Mouse (Mus musculus) heart, embryonic 10.5 days (tissue): ENCODE data around the gene Olfr282. TPM values are rescaled to one million over a fixed set of nuclear protein-coding genes. Genes with fewer than 3 reads are reported as not detected.

Source experiments
- DNase-seq: peaks from one replicate; pipeline ENCODE4 v3.0.0-alpha.2; 2017; ENCODE audit warnings: low spot score
- H3K27ac ChIP-seq: fragments of 300-500 bp; sonication (generic); 2 replicates; pipeline ENCODE4 v1.5.1; 2016; ENCODE audit warnings: mild to moderate bottlenecking
- H3K27me3 ChIP-seq: fragments of 300-500 bp; sonication (generic); 2 replicates; pipeline ENCODE4 v1.6.1; 2016; ENCODE audit warnings: mild to moderate bottlenecking; ENCODE audit not compliant: poor library complexity, insufficient read depth, severe bottlenecking
- H3K36me3 ChIP-seq: fragments of 300-500 bp; sonication (generic); 2 replicates; pipeline ENCODE4 v1.6.1; 2016; ENCODE audit warnings: mild to moderate bottlenecking, moderate library complexity
- H3K4me1 ChIP-seq: fragments of 300-500 bp; sonication (generic); 2 replicates; pipeline ENCODE4 v1.6.1; 2016; ENCODE audit warnings: mild to moderate bottlenecking
- H3K4me3 ChIP-seq: fragments of 300-500 bp; sonication (generic); 2 replicates; pipeline ENCODE4 v1.5.1; 2016; ENCODE audit warnings: mild to moderate bottlenecking, moderate library complexity
- H3K9me3 ChIP-seq: fragments of 300-500 bp; sonication (generic); 2 replicates; pipeline ENCODE4 v1.6.1; 2016; ENCODE audit warnings: mild to moderate bottlenecking, moderate library complexity
- WGBS: fragments of 180-500 bp; shearing (Covaris S2); methylation state at CpG from one replicate; pipeline ENCODE4 v1.1.7; 2016; 5-methylcytosine and 5-hydroxymethylcytosine counted together
- polyA plus RNA-seq: library from polyadenylated mRNA; unstranded; fragments of >200 nt; fragmentation: Nextera tagmentation; extraction: Ambion mirVana; gene quantifications from 2 replicates; pipeline ENCODE4 v1.2.1, GENCODE M21; 2016

Gene Olfr282
- polyA plus RNA-seq, 1 experiment from 2014 or later, result not detected

DNA sequence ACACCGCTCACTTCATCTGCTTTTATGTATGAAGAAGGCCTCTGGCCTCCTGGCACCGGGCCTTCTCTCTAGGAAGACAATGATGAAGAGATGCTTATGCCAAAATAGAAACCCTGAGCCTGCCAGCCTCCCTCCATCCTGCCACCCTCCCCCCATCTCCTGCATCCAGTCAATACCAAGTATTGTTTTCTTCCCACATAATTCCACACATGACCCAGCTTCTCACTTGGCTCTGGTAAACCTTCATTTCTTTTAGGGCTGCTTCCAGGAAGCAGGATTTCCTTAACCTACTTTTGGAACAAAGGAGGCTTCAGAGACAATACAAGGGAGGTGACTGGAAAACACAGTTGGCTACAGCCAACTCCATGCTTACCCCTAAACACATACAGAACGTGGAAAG, 51.7 kb downstream of the Olfr282 start, which contains the start of gene Lalba:
TSS of gene Lalba (minus strand) at position 21 of the 400 bp plus-strand sequence.
- Histone ChIP-seq H3K9me3 (no peaks in the 10 kb centered on the region), H3K4me3 (no peak within 1 kb of the TSS), H3K27ac (no peak within 1 kb of the TSS), H3K36me3 (no peaks in the 10 kb centered on the region), H3K4me1 (0 out of 2 replicates have a peak, but pooled peaks cover 3% of the 10 kb centered on the region), H3K27me3 (no peaks in the 10 kb centered on the region; the same call in 1 of the 2 replicates)
- WGBS, result 53% methylated on average over 3 of the region's 3 CpGs
- DNase-seq, result no peak

DNA sequence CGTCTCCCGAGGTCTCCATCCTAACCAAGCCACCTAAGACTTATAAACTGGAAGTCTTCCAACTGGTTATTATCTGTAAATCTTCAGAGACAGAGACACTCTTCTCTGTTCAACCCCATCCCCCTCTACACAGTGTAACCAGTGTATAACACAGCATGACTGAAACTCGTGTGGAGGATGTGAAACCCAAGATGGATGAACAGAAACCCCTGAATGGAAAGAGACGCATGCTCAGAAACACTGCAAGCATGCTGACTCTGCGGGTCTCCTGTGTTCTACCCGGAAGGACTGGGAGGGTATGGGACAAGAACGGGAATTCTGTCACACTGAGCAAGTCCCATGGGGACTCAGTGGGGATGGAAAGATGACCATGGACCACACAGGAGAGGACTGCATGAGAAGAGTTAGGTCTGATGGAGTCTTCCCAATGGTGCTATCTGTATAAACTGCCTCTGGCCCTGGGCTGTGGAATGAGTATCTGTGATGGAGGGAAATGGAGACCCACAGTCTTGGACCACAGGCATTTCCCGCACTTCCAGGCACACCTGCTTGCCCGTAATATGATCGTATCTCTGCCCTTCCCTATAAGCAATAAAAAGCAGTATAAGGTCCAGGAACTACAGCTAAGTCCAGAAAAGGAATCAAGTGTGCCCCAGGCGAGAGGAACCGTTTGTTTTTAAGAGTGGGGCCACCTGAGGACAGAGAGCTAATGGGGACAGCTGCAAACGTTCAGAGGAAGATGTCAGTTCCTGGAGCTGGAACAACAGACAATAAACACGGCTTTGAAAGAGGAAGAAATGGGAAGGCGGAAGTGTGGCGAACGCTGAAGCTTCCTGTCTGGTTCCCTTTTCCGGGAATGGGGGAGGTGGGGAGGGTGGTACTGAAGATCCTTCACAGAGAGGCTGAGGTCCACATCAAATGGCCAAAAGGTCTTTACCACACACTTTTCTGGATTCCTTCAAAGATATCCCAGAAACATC, 53.2 kb downstream of the Olfr282 start:
- no peaks in the 10 kb centered on the region for H3K27me3 ChIP-seq
- H3K4me1 ChIP-seq, result 0 out of 2 replicates have a peak, but pooled peaks cover 3% of the 10 kb centered on the region
- no peaks in the 10 kb centered on the region for H3K36me3 ChIP-seq
- no peak overlapping the region for H3K4me3 ChIP-seq
- H3K9me3 ChIP-seq, result no peaks in the 10 kb centered on the region
- 70% methylated on average over 18 of the region's 18 CpGs for WGBS
- DNase-seq, result no peak
- H3K27ac ChIP-seq, result no peak overlapping the region

DNA sequence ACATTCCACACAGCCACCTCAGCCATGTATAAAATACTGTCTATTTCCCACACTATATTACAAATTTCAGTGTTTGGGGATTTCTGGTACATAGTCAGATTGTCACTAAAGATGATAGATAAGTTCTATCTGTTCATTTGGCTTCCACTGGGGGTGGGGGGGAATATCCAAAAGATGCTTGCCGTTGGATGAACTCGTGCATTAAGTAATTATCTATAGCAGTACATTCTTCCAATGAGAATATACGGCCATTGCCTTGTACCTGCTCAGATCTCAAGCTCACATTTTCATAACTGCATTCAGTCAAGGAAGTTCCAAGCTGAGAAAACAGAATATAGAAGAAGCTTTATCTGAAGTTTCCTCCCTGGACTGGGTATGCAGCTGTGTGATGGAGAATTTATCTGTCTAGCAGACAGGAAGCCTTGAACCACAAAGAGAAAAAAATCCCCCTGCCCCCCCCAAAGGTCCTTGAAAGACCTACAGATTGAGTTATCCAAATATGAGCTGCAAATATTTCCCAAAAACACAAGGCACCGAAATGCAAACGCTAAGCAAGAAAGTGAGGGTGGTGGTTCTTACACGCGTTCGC, 55.5 kb downstream of the Olfr282 start:
- Histone ChIP-seq H3K27me3 (no peaks in the 10 kb centered on the region), H3K9me3 (no peaks in the 10 kb centered on the region), H3K27ac (no peak overlapping the region), H3K4me1 (0 out of 2 replicates have a peak, but pooled peaks cover 3% of the 10 kb centered on the region), H3K36me3 (no peaks in the 10 kb centered on the region), H3K4me3 (no peak overlapping the region)
- WGBS, result 91% methylated on average over 8 of the region's 8 CpGs
- DNase-seq, result no peak

Other genes starting within 250 kb of the Olfr282 start
- not detected in 2 replicates for gene Olfr288, start 235.7 kb upstream of the Olfr282 start, polyA plus RNA-seq
- gene Gm44579, start 210.2 kb upstream of the Olfr282 start, polyA plus RNA-seq, result not detected in 2 replicates
- 0.18 TPM in 1 of 2 replicates, not detected in the other for gene Olfr287, start 210.2 kb upstream of the Olfr282 start, polyA plus RNA-seq
- gene Olfr286, start 196.8 kb upstream of the Olfr282 start, polyA plus RNA-seq, result not detected in 2 replicates
- not detected in 2 replicates for gene H1fnt, start 173.9 kb upstream of the Olfr282 start, polyA plus RNA-seq
- 1.1 and 1.4 TPM in 2 replicates for gene Zfp641, start 135.1 kb upstream of the Olfr282 start, polyA plus RNA-seq
- gene Olfr285, start 113.9 kb upstream of the Olfr282 start, polyA plus RNA-seq, result not detected in 2 replicates
- gene Olfr284, start 90.2 kb upstream of the Olfr282 start, polyA plus RNA-seq, result not detected in 2 replicates
- gene Olfr283, start 50.3 kb upstream of the Olfr282 start, polyA plus RNA-seq, result not detected in 2 replicates
- not detected in 2 replicates for gene Olfr281, start 21.4 kb downstream of the Olfr282 start, polyA plus RNA-seq
- gene OR5BS1P, start 38.7 kb downstream of the Olfr282 start, polyA plus RNA-seq, result not detected in 2 replicates
- not detected in 2 replicates for gene Lalba, start 51.5 kb downstream of the Olfr282 start, polyA plus RNA-seq
- not detected in 2 replicates for gene Olfr279, start 61.2 kb downstream of the Olfr282 start, polyA plus RNA-seq
- 91.7 and 127 TPM in 2 replicates for gene Kansl2, start 103.0 kb downstream of the Olfr282 start, polyA plus RNA-seq
- 42.8 and 53.0 TPM in 2 replicates for gene Ccnt1, start 139.7 kb downstream of the Olfr282 start, polyA plus RNA-seq
- gene 4930415O20Rik, start 139.8 kb downstream of the Olfr282 start, polyA plus RNA-seq, result 0.43 TPM in 1 of 2 replicates, not detected in the other
- 25.5 and 33.5 TPM in 2 replicates for gene Adcy6, start 178.9 kb downstream of the Olfr282 start, polyA plus RNA-seq
- 9.9 and 23.3 TPM in 2 replicates for gene Cacnb3, start 199.6 kb downstream of the Olfr282 start, polyA plus RNA-seq
- 15.6 and 17.5 TPM in 2 replicates for gene Ddx23, start 231.7 kb downstream of the Olfr282 start, polyA plus RNA-seq
- gene Rnd1, start 246.2 kb downstream of the Olfr282 start, polyA plus RNA-seq, result 1.7 and 2.8 TPM in 2 replicates